Mouse (Mus musculus) common myeloid progenitor, adult 5-6 weeks (primary cell): Measurements from ENCODE around the gene Doc2a. TPM values are rescaled to one million over a fixed set of nuclear protein-coding genes. Genes with fewer than 3 reads are reported as not detected.

ENCODE experiments used
- total RNA-seq: library from RNA; stranded (forward); fragments of 200-1000, 187-1606 nt; gene quantifications from 2 replicates; pipeline ENCODE4 v1.2.3, GENCODE M21; 2017

Doc2a gene
- total RNA-seq, 1 experiment from 2014 or later, result not detected

Other genes with a start within 250 kb of the Doc2a start
- 2.5 and 2.8 TPM in 2 replicates for gene Nupr1, start 216.6 kb upstream of the Doc2a start, total RNA-seq
- gene Sgf29, start 198.1 kb upstream of the Doc2a start, total RNA-seq, result 40.8 and 51.8 TPM in 2 replicates
- 0.37 TPM in 1 of 2 replicates, not detected in the other for gene Sult1a1, start 171.0 kb upstream of the Doc2a start, total RNA-seq
- gene Bola2, start 152.0 kb upstream of the Doc2a start, total RNA-seq, result 119 and 144 TPM in 2 replicates
- gene Slx1b, start 151.6 kb upstream of the Doc2a start, total RNA-seq, result 3.4 and 6.0 TPM in 2 replicates
- gene Coro1a, start 139.6 kb upstream of the Doc2a start, total RNA-seq, result 301 and 302 TPM in 2 replicates
- gene Mapk3, start 87.8 kb upstream of the Doc2a start, total RNA-seq, result 23.0 and 28.2 TPM in 2 replicates
- gene Gdpd3, start 81.1 kb upstream of the Doc2a start, total RNA-seq, result 2.3 and 5.1 TPM in 2 replicates
- 38.9 and 42.7 TPM in 2 replicates for gene Ypel3, start 70.5 kb upstream of the Doc2a start, total RNA-seq
- gene Tbx6, start 65.9 kb upstream of the Doc2a start, total RNA-seq, result not detected in 2 replicates
- gene Ppp4c, start 54.9 kb upstream of the Doc2a start, total RNA-seq, result 120 and 125 TPM in 2 replicates
- gene Fam57b, start 49.7 kb upstream of the Doc2a start, total RNA-seq, result not detected in 2 replicates
- not detected in 2 replicates for gene 4930451I11Rik, start 15.8 kb upstream of the Doc2a start, total RNA-seq
- gene Hirip3, start 14.6 kb downstream of the Doc2a start, total RNA-seq, result 283 and 331 TPM in 2 replicates
- gene Ino80e, start 15.0 kb downstream of the Doc2a start, total RNA-seq, result 33.4 and 43.2 TPM in 2 replicates
- gene Taok2, start 37.3 kb downstream of the Doc2a start, total RNA-seq, result 32.2 and 42.2 TPM in 2 replicates
- 21.1 and 31.9 TPM in 2 replicates for gene Tmem219, start 75.5 kb downstream of the Doc2a start, total RNA-seq
- 9.6 and 13.2 TPM in 2 replicates for gene Kctd13, start 81.5 kb downstream of the Doc2a start, total RNA-seq
- not detected in 2 replicates for gene Asphd1, start 102.2 kb downstream of the Doc2a start, total RNA-seq
- 0.14 and 1.9 TPM in 2 replicates for gene Sez6l2, start 103.1 kb downstream of the Doc2a start, total RNA-seq
- 33.7 and 60.5 TPM in 2 replicates for gene Cdipt, start 128.5 kb downstream of the Doc2a start, total RNA-seq
- gene Cdiptos, start 128.7 kb downstream of the Doc2a start, total RNA-seq, result 1.0 and 2.3 TPM in 2 replicates
- 19.3 and 21.8 TPM in 2 replicates for gene Mvp, start 167.2 kb downstream of the Doc2a start, total RNA-seq
- gene Pagr1b, start 169.1 kb downstream of the Doc2a start, total RNA-seq, result not detected in 2 replicates
- gene Pagr1a, start 169.9 kb downstream of the Doc2a start, total RNA-seq, result 36.7 TPM in 1 of 2 replicates, not detected in the other
- 30.9 and 33.1 TPM in 2 replicates for gene Gm42742, start 173.7 kb downstream of the Doc2a start, total RNA-seq
- 1.3 TPM in 1 of 2 replicates, not detected in the other for gene Prrt2, start 173.8 kb downstream of the Doc2a start, total RNA-seq
- gene Maz, start 179.6 kb downstream of the Doc2a start, total RNA-seq, result 59.0 and 67.8 TPM in 2 replicates
- 81.6 and 90.9 TPM in 2 replicates for gene Kif22, start 195.1 kb downstream of the Doc2a start, total RNA-seq
- 22.6 and 31.2 TPM in 2 replicates for gene Zg16, start 239.9 kb downstream of the Doc2a start, total RNA-seq
- gene AI467606, start 243.9 kb downstream of the Doc2a start, total RNA-seq, result 17.2 and 24.1 TPM in 2 replicates